In genomic region chr2:91114781-91115577, GRCm38 (mm10) we compare ENCODE assay signal across 8 mouse cellular contexts. TPM values are rescaled to one million over a fixed set of nuclear protein-coding genes. Genes with fewer than 3 reads are reported as not detected.
DNase-seq lines count a peak whose midpoint lies in the region; ATAC-seq and TF ChIP-seq lines count a peak whose summit lies in the region.

No protein-coding gene starts in this region.

- TF ChIP-seq EP300 in stomach, postnatal 0 days (optimal IDR thresholded peaks at IDR 0.05), result no peak

- peak overlapping the region; percentile 78 for H3K9ac ChIP-seq in embryonic facial prominence, embryonic 14.5 days (ENCODE audit: low read depth, low read length)
- H3K9ac ChIP-seq in kidney, embryonic 16.5 days (replicated peaks; ENCODE audit: low read length), result peak overlapping the region; percentile 74
- H3K9ac ChIP-seq in neural tube, embryonic 11.5 days (ENCODE audit: low read length), result peak overlapping the region; percentile 71
- H3K9ac ChIP-seq in stomach, postnatal 0 days (ENCODE audit: low read length), result peak overlapping the region; percentile 64

- no peak for ATAC-seq in erythroblast, adult 5-6 weeks (replicated peaks; ENCODE audit: low FRiP score, poor library complexity, severe bottlenecking)
- ATAC-seq in embryonic facial prominence, embryonic 14.5 days (ENCODE audit: low read depth), result peak; percentile 81
- peak; percentile 69 for ATAC-seq in kidney, embryonic 16.5 days (ENCODE audit: low FRiP score, low TSS enrichment)
- peak; percentile 83 for ATAC-seq in neural tube, embryonic 11.5 days (ENCODE audit: insufficient read depth, low FRiP score, low TSS enrichment)
- peak; percentile 86 for ATAC-seq in stomach, postnatal 0 days (ENCODE audit: low FRiP score, low TSS enrichment)

- no peak overlapping the region for H3K27ac ChIP-seq in embryonic facial prominence, embryonic 14.5 days (replicated peaks; ENCODE audit: low read depth, low read length)
- peak overlapping the region; percentile 90 for H3K27ac ChIP-seq in heart, embryonic 10.5 days
- H3K27ac ChIP-seq in kidney, embryonic 16.5 days (ENCODE audit: low read length), result no peak overlapping the region
- no peak overlapping the region for H3K27ac ChIP-seq in neural tube, embryonic 11.5 days (ENCODE audit: low read depth, low read length)
- no peak overlapping the region for H3K27ac ChIP-seq in stomach, postnatal 0 days (replicated peaks)

- peak; percentile 100 for TF ChIP-seq CTCF in stomach, postnatal 0 days (IDR thresholded peaks at IDR 0.05; ENCODE audit: low read depth)

- H3K4me1 ChIP-seq in erythroblast, embryonic 14.5 days (ENCODE audit: control insufficient read depth), result peaks cover 38% of the 10 kb centered on the region
- peaks cover 4% of the 10 kb centered on the region; the same call in 1 of the 2 replicates for H3K4me1 ChIP-seq in embryonic facial prominence, embryonic 14.5 days (ENCODE audit: control insufficient read depth, insufficient read depth, low read length)
- H3K4me1 ChIP-seq in heart, embryonic 10.5 days, result peaks cover 43% of the 10 kb centered on the region
- peaks cover 5% of the 10 kb centered on the region for H3K4me1 ChIP-seq in kidney, embryonic 16.5 days (ENCODE audit: insufficient read depth, low read length)
- no peaks in the 10 kb centered on the region for H3K4me1 ChIP-seq in neural tube, embryonic 11.5 days (ENCODE audit: control insufficient read depth, insufficient read depth, low read length)
- no peaks in the 10 kb centered on the region for H3K4me1 ChIP-seq in stomach, postnatal 0 days (replicated peaks; ENCODE audit: control insufficient read depth, insufficient read depth)

- H3K4me2 ChIP-seq in embryonic facial prominence, embryonic 14.5 days (ENCODE audit: low read depth, low read length), result peak overlapping the region; percentile 94
- peak overlapping the region; percentile 95 for H3K4me2 ChIP-seq in kidney, embryonic 16.5 days (replicated peaks; ENCODE audit: low read depth, low read length)
- H3K4me2 ChIP-seq in neural tube, embryonic 11.5 days (ENCODE audit: low read depth), result peak overlapping the region; percentile 84
- peak overlapping the region; percentile 78 for H3K4me2 ChIP-seq in stomach, postnatal 0 days (replicated peaks; ENCODE audit: low read depth)

- peak; percentile 93 for DNase-seq in embryonic facial prominence, embryonic 14.5 days (ENCODE audit: low spot score)
- peak; percentile 98 for DNase-seq in heart, embryonic 10.5 days (ENCODE audit: low spot score)
- DNase-seq in liver, result peak; percentile 91
- DNase-seq in neural tube, embryonic 11.5 days (ENCODE audit: low spot score), result peak; percentile 96
- DNase-seq in stomach, postnatal 0 days (ENCODE audit: low spot score), result peak; percentile 98

- H3K9me3 ChIP-seq in erythroblast, embryonic 14.5 days (ENCODE audit: control insufficient read depth, low read length), result no peaks in the 10 kb centered on the region
- H3K9me3 ChIP-seq in embryonic facial prominence, embryonic 14.5 days (ENCODE audit: control insufficient read depth, low read length), result no peaks in the 10 kb centered on the region
- no peaks in the 10 kb centered on the region for H3K9me3 ChIP-seq in heart, embryonic 10.5 days
- no peaks in the 10 kb centered on the region for H3K9me3 ChIP-seq in kidney, embryonic 16.5 days (ENCODE audit: low read length)
- H3K9me3 ChIP-seq in neural tube, embryonic 11.5 days (ENCODE audit: control insufficient read depth, low read length), result no peaks in the 10 kb centered on the region
- no peaks in the 10 kb centered on the region for H3K9me3 ChIP-seq in stomach, postnatal 0 days (ENCODE audit: control insufficient read depth, low read length)

- peak overlapping the region; percentile 8 for H3K4me3 ChIP-seq in erythroblast, embryonic 14.5 days (replicated peaks)
- peak overlapping the region; percentile 48 for H3K4me3 ChIP-seq in embryonic facial prominence, embryonic 14.5 days (ENCODE audit: low read depth, low read length)
- H3K4me3 ChIP-seq in heart, embryonic 10.5 days, result peak overlapping the region; percentile 64
- H3K4me3 ChIP-seq in kidney, embryonic 16.5 days (ENCODE audit: low read length), result peak overlapping the region; percentile 54
- peak overlapping the region; percentile 37 for H3K4me3 ChIP-seq in neural tube, embryonic 11.5 days (ENCODE audit: low read depth, low read length)
- H3K4me3 ChIP-seq in stomach, postnatal 0 days (ENCODE audit: low read depth, low read length), result peak overlapping the region; percentile 44

- no peaks in the 10 kb centered on the region for H3K36me3 ChIP-seq in erythroblast, embryonic 14.5 days (ENCODE audit: control insufficient read depth)
- H3K36me3 ChIP-seq in embryonic facial prominence, embryonic 14.5 days (ENCODE audit: control insufficient read depth, insufficient read depth, low read length), result no peaks in the 10 kb centered on the region
- H3K36me3 ChIP-seq in heart, embryonic 10.5 days, result peaks cover 11% of the 10 kb centered on the region
- no peaks in the 10 kb centered on the region for H3K36me3 ChIP-seq in kidney, embryonic 16.5 days (ENCODE audit: insufficient read depth, low read length)
- no peaks in the 10 kb centered on the region for H3K36me3 ChIP-seq in neural tube, embryonic 11.5 days (ENCODE audit: control insufficient read depth, insufficient read depth, low read length)
- no peaks in the 10 kb centered on the region for H3K36me3 ChIP-seq in stomach, postnatal 0 days (ENCODE audit: control insufficient read depth, insufficient read depth, low read length)

- WGBS in embryonic facial prominence, embryonic 14.5 days, result 15% methylated on average over 30 of the region's 42 CpGs
- 6% methylated on average over 42 of the region's 42 CpGs for WGBS in heart, embryonic 10.5 days
- 6% methylated on average over 42 of the region's 42 CpGs for WGBS in kidney, embryonic 16.5 days
- WGBS in neural tube, embryonic 11.5 days, result 8% methylated on average over 35 of the region's 42 CpGs
- 8% methylated on average over 36 of the region's 42 CpGs for WGBS in stomach, postnatal 0 days

- no peaks in the 10 kb centered on the region for H3K27me3 ChIP-seq in erythroblast, embryonic 14.5 days (ENCODE audit: control insufficient read depth)
- H3K27me3 ChIP-seq in embryonic facial prominence, embryonic 14.5 days (replicated peaks; ENCODE audit: control insufficient read depth, insufficient read depth, low read length), result no peaks in the 10 kb centered on the region
- no peaks in the 10 kb centered on the region for H3K27me3 ChIP-seq in heart, embryonic 10.5 days (ENCODE audit: insufficient read depth, poor library complexity, severe bottlenecking)
- H3K27me3 ChIP-seq in kidney, embryonic 16.5 days (ENCODE audit: insufficient read depth, low read length), result peaks cover 4% of the 10 kb centered on the region; the same call in 1 of the 2 replicates
- H3K27me3 ChIP-seq in neural tube, embryonic 11.5 days (ENCODE audit: control insufficient read depth, insufficient read depth, low read length), result no peaks in the 10 kb centered on the region
- H3K27me3 ChIP-seq in stomach, postnatal 0 days (ENCODE audit: control insufficient read depth, insufficient read depth, low read length), result no peaks in the 10 kb centered on the region

RNA-seq across cellular contexts. Expression of gene Mybpc3, which starts 3.0 kb away (rescaled TPM):
- polyA plus RNA-seq in erythroblast, embryonic 14.5 days (2012), result 0.01 TPM in 1 of 2 replicates, not detected in the other
- total RNA-seq in erythroblast, adult 5-6 weeks (2015; ENCODE audit: low replicate concordance), result 0.21 TPM in 1 of 2 replicates, not detected in the other
- 0.56 TPM in 1 of 2 replicates, not detected in the other for total RNA-seq in erythroblast, adult 5-6 weeks (2017; ENCODE audit: low replicate concordance)
- polyA plus RNA-seq in embryonic facial prominence, embryonic 14.5 days (2014; fragmentation: Nextera tagmentation; extraction: Ambion mirVana), result 0.30 and 0.79 TPM in 2 replicates
- 450 and 1,030 TPM in 2 replicates for polyA plus RNA-seq in heart, embryonic 10.5 days (2016; fragmentation: Nextera tagmentation; extraction: Ambion mirVana)
- 0.30 and 0.44 TPM in 2 replicates for polyA plus RNA-seq in kidney, embryonic 16.5 days (2015; fragmentation: Nextera tagmentation; extraction: Ambion mirVana)
- polyA plus RNA-seq in neural tube, embryonic 11.5 days (2014; fragmentation: Nextera tagmentation; extraction: Ambion mirVana), result 0.11 and 0.49 TPM in 2 replicates
- 0.02 and 0.07 TPM in 2 replicates for polyA plus RNA-seq in stomach, postnatal 0 days (2015; fragmentation: Nextera tagmentation; extraction: Ambion mirVana)

RNA-seq across cellular contexts. Expression of gene Spi1, which starts 32.8 kb away (rescaled TPM):
- 0.76 and 0.83 TPM in 2 replicates for polyA plus RNA-seq in erythroblast, embryonic 14.5 days (2012)
- total RNA-seq in erythroblast, adult 5-6 weeks (2015; ENCODE audit: low replicate concordance), result 60.5 and 134 TPM in 2 replicates
- total RNA-seq in erythroblast, adult 5-6 weeks (2017; ENCODE audit: low replicate concordance), result 21.6 and 48.5 TPM in 2 replicates
- polyA plus RNA-seq in embryonic facial prominence, embryonic 14.5 days (2014; fragmentation: Nextera tagmentation; extraction: Ambion mirVana), result 10.2 and 10.6 TPM in 2 replicates
- 0.99 and 4.1 TPM in 2 replicates for polyA plus RNA-seq in heart, embryonic 10.5 days (2016; fragmentation: Nextera tagmentation; extraction: Ambion mirVana)
- 3.3 and 4.2 TPM in 2 replicates for polyA plus RNA-seq in kidney, embryonic 16.5 days (2015; fragmentation: Nextera tagmentation; extraction: Ambion mirVana)
- polyA plus RNA-seq in neural tube, embryonic 11.5 days (2014; fragmentation: Nextera tagmentation; extraction: Ambion mirVana), result 2.8 and 4.2 TPM in 2 replicates
- polyA plus RNA-seq in stomach, postnatal 0 days (2015; fragmentation: Nextera tagmentation; extraction: Ambion mirVana), result 6.4 and 7.0 TPM in 2 replicates

RNA-seq across cellular contexts. Expression of gene Slc39a13, which starts 44.8 kb away (rescaled TPM):
- polyA plus RNA-seq in erythroblast, embryonic 14.5 days (2012), result 1.4 and 2.0 TPM in 2 replicates
- total RNA-seq in erythroblast, adult 5-6 weeks (2015; ENCODE audit: low replicate concordance), result 6.9 TPM in 1 of 2 replicates, not detected in the other
- total RNA-seq in erythroblast, adult 5-6 weeks (2017; ENCODE audit: low replicate concordance), result 0.98 and 4.2 TPM in 2 replicates
- polyA plus RNA-seq in embryonic facial prominence, embryonic 14.5 days (2014; fragmentation: Nextera tagmentation; extraction: Ambion mirVana), result 62.1 and 64.8 TPM in 2 replicates
- 32.6 and 37.5 TPM in 2 replicates for polyA plus RNA-seq in heart, embryonic 10.5 days (2016; fragmentation: Nextera tagmentation; extraction: Ambion mirVana)
- polyA plus RNA-seq in kidney, embryonic 16.5 days (2015; fragmentation: Nextera tagmentation; extraction: Ambion mirVana), result 44.6 and 57.9 TPM in 2 replicates
- 21.9 and 27.6 TPM in 2 replicates for polyA plus RNA-seq in neural tube, embryonic 11.5 days (2014; fragmentation: Nextera tagmentation; extraction: Ambion mirVana)
- 19.1 and 19.4 TPM in 2 replicates for polyA plus RNA-seq in stomach, postnatal 0 days (2015; fragmentation: Nextera tagmentation; extraction: Ambion mirVana)

Comparison
In these comparisons a context has a peak if more than half of its experiments do, and no peak if none do; other contexts are left out.
1. H3K4me3 ChIP-seq: peak in every context shown above with its lines; median percentile 64 in heart, embryonic 10.5 days; 54 in kidney, embryonic 16.5 days; 48 in embryonic facial prominence, embryonic 14.5 days; 44 in stomach, postnatal 0 days; 37 in neural tube, embryonic 11.5 days; 8 in erythroblast, embryonic 14.5 days.
2. RNA of gene Mybpc3, which starts 3.0 kb away (polyA plus RNA-seq): 450 to 1,030 TPM in heart, embryonic 10.5 days; 0.30 to 0.79 TPM in embryonic facial prominence, embryonic 14.5 days, 0.11 to 0.49 TPM in neural tube, embryonic 11.5 days, 0.30 to 0.44 TPM in kidney, embryonic 16.5 days, 0.02 to 0.07 TPM in stomach, postnatal 0 days and 0.01 TPM in erythroblast, embryonic 14.5 days; every median in the first group is over 100 times any median in the second.
3. Peak in every context shown above with its lines, with median percentiles within 50 percentile points of each other: DNase-seq, H3K4me2 ChIP-seq and H3K9ac ChIP-seq.